Mouse (Mus musculus): ENCODE measurements around the gene Kpna3.

- no peak for TF ChIP-seq POLR2A (IDR thresholded peaks at IDR 0.05; ENCODE audit: low read depth, low read length)
- TF ChIP-seq CTCF (IDR thresholded peaks at IDR 0.05; ENCODE audit: extremely low read depth, insufficient read depth, insufficient read length, insufficient replicate concordance), result no peak
Measured at GRCm38 (mm10) chr14:61350808-61351207, 88.9 kb downstream of the Kpna3 start.

All from spleen, adult 2 months (tissue).